8 mouse cellular contexts compared by ENCODE assay signal in genomic region chr17:46772404-46773277, GRCm38 (mm10). TPM values are rescaled to one million over a fixed set of nuclear protein-coding genes. Genes with fewer than 3 reads are reported as not detected.
A peak's percentile ranks its signal among the peaks of the same experiment; 100 is the strongest.
DNase-seq lines count a peak whose midpoint lies in the region; ATAC-seq and TF ChIP-seq lines count a peak whose summit lies in the region.

Gene 2310039H08Rik, plus strand, starts transcription at chr17:46772635.

- peaks cover 10% of the 10 kb centered on the region for H3K79me2 ChIP-seq in MEL (ENCODE audit: control insufficient read depth, insufficient read depth, low read length, poor library complexity)

- peak; percentile 67 to 93 for TF ChIP-seq POLR2A in MEL (IDR thresholded peaks at IDR 0.05; ENCODE audit: control insufficient read depth in 1 of 2, insufficient read depth in 1 of 2, low read depth in 1 of 2, low read length in 2 of 2, poor library complexity in 1 of 2)

- peak within 1 kb of the TSS; percentile 95 for H3K4me2 ChIP-seq in lung, postnatal 0 days (replicated peaks; ENCODE audit: low read depth, low read length)

- under 1% methylated on average over 50 of the region's 50 CpGs for WGBS in hindbrain, embryonic 10.5 days
- WGBS in lung, postnatal 0 days: 1% methylated on average over 50 of the region's 50 CpGs

- peak in 1 of 2 experiments; percentile 20; a peak in 1 of 4 replicates for TF ChIP-seq EP300 in MEL (IDR thresholded peaks at IDR 0.05; ENCODE audit: low read depth in 1 of 2, low read length in 2 of 2)
- TF ChIP-seq EP300 in lung, postnatal 0 days (IDR thresholded peaks at IDR 0.05): no peak

- TF ChIP-seq CTCF in MEL (IDR thresholded peaks at IDR 0.05 in 2 of 3, conservative IDR thresholded peaks at IDR 0.05 in 1 of 3; ENCODE audit: control insufficient read depth in 1 of 3, insufficient read depth in 1 of 3, low read depth in 2 of 3, low read length in 3 of 3, poor library complexity in 1 of 3, severe bottlenecking in 1 of 3): no peak
- no peak for TF ChIP-seq CTCF in lung, postnatal 0 days (IDR thresholded peaks at IDR 0.05)

- H3K9ac ChIP-seq in MEL (ENCODE audit: control insufficient read depth, low read depth, low read length, poor library complexity, severe bottlenecking): peak within 1 kb of the TSS; percentile 96
- peak within 1 kb of the TSS; percentile 71 for H3K9ac ChIP-seq in lung, postnatal 0 days (replicated peaks; ENCODE audit: low read depth)

- H3K9me3 ChIP-seq in MEL (replicated peaks; ENCODE audit: insufficient read depth, low read length): no peaks in the 10 kb centered on the region
- H3K9me3 ChIP-seq in hindbrain, embryonic 10.5 days: no peaks in the 10 kb centered on the region
- no peaks in the 10 kb centered on the region for H3K9me3 ChIP-seq in lung, postnatal 0 days (ENCODE audit: low read length)

- H3K27me3 ChIP-seq in MEL (ENCODE audit: control insufficient read depth in 1 of 2, insufficient read depth in 2 of 2, low read length in 2 of 2): no peaks in the 10 kb centered on the region
- no peaks in the 10 kb centered on the region for H3K27me3 ChIP-seq in hindbrain, embryonic 10.5 days (ENCODE audit: insufficient read depth, poor library complexity, severe bottlenecking)
- H3K27me3 ChIP-seq in lung, postnatal 0 days (replicated peaks; ENCODE audit: insufficient read depth, low read length): no peaks in the 10 kb centered on the region

- peaks cover 0 to 7% of the 10 kb centered on the region in 2 experiments; a peak in 1 of 4 replicates for H3K4me1 ChIP-seq in MEL (ENCODE audit: control insufficient read depth in 1 of 2, insufficient read depth in 2 of 2, low read length in 2 of 2)
- peaks cover 28% of the 10 kb centered on the region for H3K4me1 ChIP-seq in hindbrain, embryonic 10.5 days (replicated peaks)
- H3K4me1 ChIP-seq in lung, postnatal 0 days (ENCODE audit: insufficient read depth, low read depth, low read length): peaks cover 3% of the 10 kb centered on the region; the same call in 1 of the 2 replicates

- H3K36me3 ChIP-seq in MEL (ENCODE audit: control insufficient read depth in 1 of 2, insufficient read depth in 2 of 2, low read length in 2 of 2): no peaks in the 10 kb centered on the region; a peak in 1 of 4 replicates
- H3K36me3 ChIP-seq in hindbrain, embryonic 10.5 days: peaks cover 38% of the 10 kb centered on the region
- H3K36me3 ChIP-seq in lung, postnatal 0 days (ENCODE audit: insufficient read depth, low read length): peaks cover 20% of the 10 kb centered on the region; the same call in 1 of the 2 replicates

- peak within 1 kb of the TSS; percentile 69 to 91 for H3K4me3 ChIP-seq in MEL (ENCODE audit: control insufficient read depth in 1 of 2, insufficient read depth in 1 of 2, low read depth in 2 of 2, low read length in 2 of 2)
- H3K4me3 ChIP-seq in hindbrain, embryonic 10.5 days: peak within 1 kb of the TSS; percentile 75
- peak within 1 kb of the TSS; percentile 82 for H3K4me3 ChIP-seq in lung, postnatal 0 days (ENCODE audit: low read depth, low read length)

- H3K27ac ChIP-seq in MEL (ENCODE audit: control insufficient read depth, low read depth, low read length): peak within 1 kb of the TSS; percentile 90
- H3K27ac ChIP-seq in hindbrain, embryonic 10.5 days: peak within 1 kb of the TSS; percentile 90
- H3K27ac ChIP-seq in lung, postnatal 0 days (ENCODE audit: low read length): peak within 1 kb of the TSS; percentile 84

- no peak for TF ChIP-seq RAD21 in MEL (IDR thresholded peaks at IDR 0.05; ENCODE audit: low read depth, low read length)

- peak; percentile 87 for ATAC-seq in frontal cortex, adult (ENCODE audit: low TSS enrichment)
- peak; percentile 90 for ATAC-seq in lung, postnatal 0 days

- peak; percentile 96 for DNase-seq in MEL (ENCODE audit: low read depth, low spot score)
- peak; percentile 80 for DNase-seq in cerebellum, adult 8-10 months
- DNase-seq in hindbrain, embryonic 10.5 days (ENCODE audit: low spot score): peak; percentile 91
- peak; percentile 86 for DNase-seq in layer of hippocampus, adult 9-11 months
- DNase-seq in lung, postnatal 0 days (ENCODE audit: low spot score): peak; percentile 95
- DNase-seq in ovary, postnatal 14 days (ENCODE audit: low spot score): peak; percentile 73
- DNase-seq in thymus, postnatal 14 days: peak; percentile 85

TF ChIP-seq in MEL, 35 proteins besides CTCF, POLR2A, EP300 and RAD21:
- peak; percentile 73; the same call in 1 of the 2 replicates for TF ChIP-seq POLR2AphosphoS2 (IDR thresholded peaks at IDR 0.05; ENCODE audit: low read length)
- TF ChIP-seq HCFC1 (IDR thresholded peaks at IDR 0.05; ENCODE audit: low read depth, low read length): peak; percentile 89
- peak; percentile 39; the same call in 1 of the 2 replicates for TF ChIP-seq MAZ (IDR thresholded peaks at IDR 0.05; ENCODE audit: low read depth, low read length)
- no peak for TF ChIP-seq TAL1 (IDR thresholded peaks at IDR 0.05; ENCODE audit: low read length)
- TF ChIP-seq MYB (IDR thresholded peaks at IDR 0.05; ENCODE audit: low read depth, low read length): no peak
- peak; percentile 96 for TF ChIP-seq MYC (IDR thresholded peaks at IDR 0.05; ENCODE audit: low read depth, low read length)
- no peak for TF ChIP-seq ZC3H11A (IDR thresholded peaks at IDR 0.05; ENCODE audit: low read depth, low read length)
- TF ChIP-seq NRF1 (IDR thresholded peaks at IDR 0.05; ENCODE audit: insufficient read depth, low read depth, low read length, poor library complexity, severe bottlenecking): no peak
- TF ChIP-seq ZMIZ1 (IDR thresholded peaks at IDR 0.05; ENCODE audit: low read depth, low read length): peak; percentile 89
- no peak for TF ChIP-seq USF2 (IDR thresholded peaks at IDR 0.05; ENCODE audit: borderline replicate concordance in 1 of 2, insufficient read depth in 1 of 2, low read depth in 1 of 2, low read length in 2 of 2)
- TF ChIP-seq POLR2AphosphoS5 (IDR thresholded peaks at IDR 0.05; ENCODE audit: borderline replicate concordance, low read depth, low read length): peak; percentile 46; the same call in 1 of the 2 replicates
- TF ChIP-seq ETS1 (IDR thresholded peaks at IDR 0.05; ENCODE audit: low read depth, low read length): no peak; the same call in 1 of the 2 replicates
- peak; percentile 92 for TF ChIP-seq SIN3A (IDR thresholded peaks at IDR 0.05; ENCODE audit: low read length)
- TF ChIP-seq MEF2A (IDR thresholded peaks at IDR 0.05; ENCODE audit: extremely low read depth, insufficient replicate concordance, low read depth, low read length, poor library complexity, severe bottlenecking): no peak
- peak; percentile 63; the same call in 1 of the 2 replicates for TF ChIP-seq USF1 (IDR thresholded peaks at IDR 0.05; ENCODE audit: low read depth, low read length)
- no peak for TF ChIP-seq GATA1 (IDR thresholded peaks at IDR 0.05; ENCODE audit: low read depth, low read length)
- TF ChIP-seq MAFK (IDR thresholded peaks at IDR 0.05; ENCODE audit: borderline replicate concordance, low read depth, low read length): no peak
- TF ChIP-seq BHLHE40 (IDR thresholded peaks at IDR 0.05; ENCODE audit: borderline replicate concordance, low read depth, low read length): peak; percentile 97
- TF ChIP-seq GABPA (IDR thresholded peaks at IDR 0.05; ENCODE audit: low read depth, low read length): no peak
- TF ChIP-seq NELFE (IDR thresholded peaks at IDR 0.05; ENCODE audit: low read depth, low read length): peak; percentile 92
- no peak for TF ChIP-seq E2F4 (IDR thresholded peaks at IDR 0.05; ENCODE audit: borderline replicate concordance, low read depth, low read length)
- peak; percentile 31 for TF ChIP-seq CHD2 (IDR thresholded peaks at IDR 0.05; ENCODE audit: low read length)
- TF ChIP-seq SMC3 (IDR thresholded peaks at IDR 0.05; ENCODE audit: low read depth, low read length): no peak
- TF ChIP-seq CHD1 (IDR thresholded peaks at IDR 0.05; ENCODE audit: low read depth, low read length): peak; percentile 99
- TF ChIP-seq KAT2A (conservative IDR thresholded peaks at IDR 0.05; ENCODE audit: low read depth, low read length): peak; percentile 69
- peak; percentile 43; the same call in 1 of the 2 replicates for TF ChIP-seq TCF12 (IDR thresholded peaks at IDR 0.05; ENCODE audit: low read depth, low read length)
- TF ChIP-seq MAX (IDR thresholded peaks at IDR 0.05; ENCODE audit: low read length): peak; percentile 94
- peak; percentile 73; the same call in 1 of the 2 replicates for TF ChIP-seq UBTF (IDR thresholded peaks at IDR 0.05; ENCODE audit: borderline replicate concordance, insufficient read depth, low read depth, low read length)
- TF ChIP-seq ZNF384 (IDR thresholded peaks at IDR 0.05; ENCODE audit: low read depth, low read length): no peak
- peak; percentile 89 for TF ChIP-seq ELF1 (IDR thresholded peaks at IDR 0.05; ENCODE audit: low read depth, low read length)
- TF ChIP-seq RCOR1 (IDR thresholded peaks at IDR 0.05; ENCODE audit: low read depth, low read length): no peak
- peak; percentile 82 for TF ChIP-seq TBP (IDR thresholded peaks at IDR 0.05; ENCODE audit: low read depth, low read length)
- no peak for TF ChIP-seq JUND (IDR thresholded peaks at IDR 0.05; ENCODE audit: low read depth, low read length)
- no peak for TF ChIP-seq ZKSCAN1 (IDR thresholded peaks at IDR 0.05; ENCODE audit: low read depth, low read length)
- TF ChIP-seq MXI1 (IDR thresholded peaks at IDR 0.05; ENCODE audit: low read depth, low read length): peak; percentile 97

RNA-seq across cellular contexts. Expression of gene 2310039H08Rik, which starts in this region (rescaled TPM):
- 41.3 and 42.2 TPM in 2 replicates for total RNA-seq in MEL (2012; rRNA removed)
- polyA plus RNA-seq in MEL (2012; ENCODE audit: insufficient read depth in 1 of 2, insufficient read length in 2 of 2, low read depth in 1 of 2, low replicate concordance in 2 of 2, missing spikeins in 1 of 2): 10 to 100 TPM in 1 of 2 experiments, not detected in 1; 53.2 TPM
- 57.3 and 59.3 TPM in 2 replicates for polyA plus RNA-seq in hindbrain, embryonic 10.5 days (2016; fragmentation: Nextera tagmentation; extraction: Ambion mirVana)
- polyA plus RNA-seq in lung, postnatal 0 days (2015; fragmentation: Nextera tagmentation; extraction: Ambion mirVana): 73.9 and 80.1 TPM in 2 replicates

Comparison
In these comparisons a context has a peak if more than half of its experiments do, and no peak if none do; other contexts are left out.
1. Peak in every context shown above with its lines: DNase-seq, ATAC-seq, H3K4me3 ChIP-seq and H3K27ac ChIP-seq.